Mouse (Mus musculus): ENCODE measurements around the gene Usp33. TPM values are rescaled to one million over a fixed set of nuclear protein-coding genes. Genes with fewer than 3 reads are reported as not detected.

The Usp33 gene
- total RNA-seq (2014; rRNA removed; ENCODE audit: low replicate concordance) (16.6 and 21.7 TPM in 2 replicates), polyA plus RNA-seq (2015; fragmentation: Nextera tagmentation; extraction: Ambion mirVana) (16.4 and 17.2 TPM in 2 replicates)

DNA sequence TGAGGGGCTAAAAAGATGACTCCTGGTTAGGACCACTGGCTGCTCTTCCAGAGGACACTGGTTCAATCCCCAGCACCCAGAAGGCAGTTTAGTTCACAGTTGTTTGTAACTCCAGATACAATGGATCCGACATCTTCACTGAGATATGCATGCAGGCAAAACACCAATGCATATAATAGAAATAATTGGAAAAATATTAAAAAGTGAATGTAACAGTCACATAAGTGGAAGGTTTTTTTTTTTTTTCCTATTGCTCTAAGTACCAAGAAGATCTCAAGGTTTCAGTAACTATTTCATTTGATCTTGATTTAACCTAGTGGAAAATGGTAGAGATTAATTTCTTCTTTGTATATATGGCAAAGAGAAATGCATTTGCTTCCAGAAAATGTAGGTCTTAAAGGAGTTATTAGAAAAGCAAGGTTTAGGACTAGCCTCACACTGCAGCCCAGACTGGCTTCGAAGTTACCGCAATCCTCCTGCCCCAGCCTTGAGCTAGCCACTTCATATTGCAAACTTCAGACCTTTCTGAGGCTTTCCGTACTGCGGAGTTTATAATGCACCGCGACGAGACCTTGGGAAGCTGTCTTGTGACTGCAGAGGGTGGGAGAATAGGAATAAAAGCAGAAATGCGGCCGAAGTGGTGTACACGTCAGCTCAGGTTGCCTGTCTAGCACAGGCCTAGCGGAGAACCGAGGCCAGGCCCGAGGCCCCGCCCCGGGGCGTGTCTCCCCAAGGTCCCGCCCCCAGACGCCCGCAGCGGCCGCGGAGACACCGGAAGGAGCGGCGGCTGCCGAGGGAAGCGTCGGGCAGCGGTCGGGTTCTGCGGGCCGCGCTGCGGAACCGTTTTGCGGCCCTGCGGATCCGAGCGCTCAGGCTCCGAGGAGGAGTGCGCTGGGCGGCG, at the start of gene Usp33:
Gene Usp33, plus strand, starts transcription at position 747 of the 901 bp plus-strand sequence.
- WGBS = 7% methylated on average over 42 of the region's 44 CpGs
- H3K4me1 ChIP-seq (ENCODE audit: control insufficient read depth, insufficient read depth) = peaks cover 9% of the 10 kb centered on the region; the same call in 1 of the 2 replicates

DNA sequence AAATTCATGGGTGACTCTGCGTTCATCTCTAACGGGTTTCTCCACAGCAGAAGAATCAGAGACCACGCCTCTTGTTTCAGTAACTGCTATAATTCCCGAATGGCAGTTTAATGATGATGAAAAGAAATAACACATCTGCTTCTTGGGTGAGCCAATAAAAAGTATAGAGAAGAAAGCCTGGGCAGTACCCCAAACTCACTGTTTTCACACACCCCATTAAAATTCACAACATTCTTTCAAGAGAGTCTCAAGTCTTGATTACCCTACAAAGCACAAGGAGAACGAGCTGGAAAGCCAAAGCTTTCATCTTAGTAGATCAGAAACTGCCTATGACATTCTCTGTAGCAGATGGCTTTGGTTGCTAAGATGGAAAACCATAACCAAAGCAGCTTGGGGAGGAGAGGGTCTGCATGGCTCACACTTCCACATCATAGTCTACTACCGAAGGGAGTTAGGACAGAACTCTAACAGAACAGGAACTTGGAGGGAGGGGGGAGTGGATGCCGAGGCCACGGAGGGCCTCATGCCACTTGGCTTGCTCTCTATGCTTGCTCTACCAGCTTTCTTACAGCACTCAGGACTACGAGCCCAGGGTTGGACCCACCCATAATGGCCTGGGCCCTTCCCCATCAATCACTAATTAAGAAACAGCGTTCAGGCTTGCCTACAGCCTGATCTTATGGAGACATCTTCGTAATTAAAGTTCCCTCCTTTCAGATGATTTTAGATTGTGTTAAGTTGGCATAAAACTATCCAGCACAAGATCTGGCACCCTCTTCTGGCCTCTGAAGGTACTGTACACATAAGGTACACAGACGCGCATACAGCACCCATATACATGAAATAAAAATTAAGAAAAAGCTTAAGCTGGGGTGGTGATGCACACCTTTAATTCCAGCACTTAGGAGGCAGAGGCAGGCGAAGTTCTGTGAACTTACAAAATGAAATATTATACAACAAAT, 45.6 kb upstream of the Usp33 start:
- H3K4me1 ChIP-seq (ENCODE audit: control insufficient read depth, insufficient read depth) = peaks cover under 1% of the 10 kb centered on the region
- TF ChIP-seq CTCF (IDR thresholded peaks at IDR 0.05; ENCODE audit: low read depth) = peak; percentile 28; the same call in 1 of the 2 replicates
- TF ChIP-seq EP300 (IDR thresholded peaks at IDR 0.05; ENCODE audit: low read depth) = no peak
- no peak overlapping the region for H3K4me3 ChIP-seq (ENCODE audit: low read depth, low read length)
- H3K27ac ChIP-seq (ENCODE audit: low read depth) = no peak overlapping the region
- H3K9ac ChIP-seq (replicated peaks; ENCODE audit: low read depth, low read length) = no peak overlapping the region
- H3K9me3 ChIP-seq (replicated peaks; ENCODE audit: control insufficient read depth, low read length) = no peaks in the 10 kb centered on the region
- ATAC-seq (ENCODE audit: insufficient read depth, low read depth) = no peak
- no peak for DNase-seq (ENCODE audit: low spot score)
- no peak overlapping the region for H3K4me2 ChIP-seq (ENCODE audit: low read depth, low read length)
- no peaks in the 10 kb centered on the region for H3K27me3 ChIP-seq (ENCODE audit: control insufficient read depth, insufficient read depth, low read length)
- H3K36me3 ChIP-seq (replicated peaks; ENCODE audit: control insufficient read depth, insufficient read depth, low read length) = peaks cover 12% of the 10 kb centered on the region
- 88% methylated on average over 14 of the region's 14 CpGs for WGBS

More for the DNA sequence above, at the start of gene Usp33:
- Histone ChIP-seq H3K27me3 (ENCODE audit: control insufficient read depth, insufficient read depth, low read length) (no peaks in the 10 kb centered on the region), H3K4me2 (ENCODE audit: low read depth, low read length) (peak within 1 kb of the TSS; percentile 66), H3K9me3 (replicated peaks; ENCODE audit: control insufficient read depth, low read length) (no peaks in the 10 kb centered on the region), H3K27ac (ENCODE audit: low read depth) (peak within 1 kb of the TSS; percentile 86), H3K36me3 (replicated peaks; ENCODE audit: control insufficient read depth, insufficient read depth, low read length) (0 out of 2 replicates have a peak, but pooled peaks cover 5% of the 10 kb centered on the region), H3K9ac (replicated peaks; ENCODE audit: low read depth, low read length) (peak within 1 kb of the TSS; percentile 90), H3K4me3 (ENCODE audit: low read depth, low read length) (peak within 1 kb of the TSS; percentile 61)
- peak; percentile 98 for ATAC-seq (ENCODE audit: insufficient read depth, low read depth)
- DNase-seq (ENCODE audit: low spot score) = peak; percentile 86
- TF ChIP-seq EP300 (IDR thresholded peaks at IDR 0.05; ENCODE audit: low read depth) = no peak
- TF ChIP-seq CTCF (IDR thresholded peaks at IDR 0.05; ENCODE audit: low read depth) = no peak

DNA sequence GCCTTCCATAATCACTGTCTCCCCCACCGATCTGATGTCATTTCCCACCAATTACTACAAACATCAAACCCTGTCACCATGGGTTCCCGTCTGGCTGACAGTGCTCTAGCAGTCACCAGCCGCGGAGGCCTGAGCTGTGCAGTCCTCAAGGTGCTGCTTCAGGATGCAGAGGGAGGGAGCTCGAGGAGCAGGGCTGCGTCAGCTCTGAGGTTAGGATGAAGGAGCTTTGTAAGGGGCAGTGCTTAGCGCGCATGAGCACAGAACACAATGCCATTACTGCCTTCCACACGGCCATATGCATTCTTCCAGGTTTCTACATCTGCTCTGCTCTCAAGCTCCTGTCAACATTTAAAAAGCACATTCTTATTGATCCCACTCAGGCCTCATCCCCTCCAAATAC, 43.3 kb upstream of the Usp33 start:
- H3K27ac ChIP-seq (ENCODE audit: low read depth) = peak overlapping the region; percentile 98
- no peak for DNase-seq (ENCODE audit: low spot score)
- WGBS = 54% methylated on average over 9 of the region's 9 CpGs
- no peak overlapping the region for H3K9ac ChIP-seq (replicated peaks; ENCODE audit: low read depth, low read length)
- H3K4me3 ChIP-seq (ENCODE audit: low read depth, low read length) = no peak overlapping the region
- H3K4me1 ChIP-seq (ENCODE audit: control insufficient read depth, insufficient read depth) = peaks cover 14% of the 10 kb centered on the region
- no peak for ATAC-seq (ENCODE audit: insufficient read depth, low read depth)
- TF ChIP-seq EP300 (IDR thresholded peaks at IDR 0.05; ENCODE audit: low read depth) (no peak), CTCF (IDR thresholded peaks at IDR 0.05; ENCODE audit: low read depth) (no peak)
- no peaks in the 10 kb centered on the region for H3K36me3 ChIP-seq (replicated peaks; ENCODE audit: control insufficient read depth, insufficient read depth, low read length)
- no peaks in the 10 kb centered on the region for H3K9me3 ChIP-seq (replicated peaks; ENCODE audit: control insufficient read depth, low read length)
- no peak overlapping the region for H3K4me2 ChIP-seq (ENCODE audit: low read depth, low read length)
- H3K27me3 ChIP-seq (ENCODE audit: control insufficient read depth, insufficient read depth, low read length) = no peaks in the 10 kb centered on the region

DNA sequence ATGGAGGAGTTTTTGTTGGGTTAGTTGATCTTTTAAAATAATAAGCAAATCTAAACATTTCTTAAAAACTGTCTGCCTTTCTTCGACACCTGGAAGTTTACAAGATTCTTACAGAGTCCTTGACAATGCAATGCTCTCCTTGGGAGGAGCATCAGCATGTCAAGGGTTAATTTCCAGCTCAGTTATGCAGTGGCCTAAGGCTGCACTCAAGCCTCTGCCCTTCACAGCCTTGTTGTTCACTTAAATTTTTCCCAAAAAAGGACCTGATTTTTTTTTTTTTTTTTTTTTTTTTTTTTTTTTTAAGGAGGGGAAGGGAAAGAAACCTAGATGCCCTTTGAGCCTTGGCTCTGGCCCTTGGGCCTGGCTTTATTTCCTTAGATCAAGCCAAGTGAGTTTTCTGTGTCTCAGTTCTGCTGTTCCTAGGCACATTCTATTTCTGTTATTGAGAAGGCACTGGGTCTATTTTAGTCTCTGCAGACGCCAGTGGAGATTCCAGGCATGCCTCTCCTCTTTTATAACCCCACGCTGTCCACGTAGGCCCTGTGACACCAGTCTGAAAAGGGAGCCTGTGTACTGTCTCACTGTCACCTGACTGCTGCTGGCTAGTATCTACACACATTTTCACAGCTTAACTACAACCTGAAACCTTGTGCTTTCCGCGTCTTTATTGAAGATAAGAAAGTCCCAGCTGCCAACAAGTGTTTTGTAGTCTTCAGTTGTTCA, 42.0 kb upstream of the Usp33 start:
- Histone ChIP-seq H3K4me3 (ENCODE audit: low read depth, low read length) (no peak overlapping the region), H3K9ac (replicated peaks; ENCODE audit: low read depth, low read length) (no peak overlapping the region)

More for the DNA sequence above, 42.0 kb upstream of the Usp33 start:
- Histone ChIP-seq H3K4me2 (ENCODE audit: low read depth, low read length) (no peak overlapping the region), H3K4me1 (ENCODE audit: control insufficient read depth, insufficient read depth) (peaks cover 21% of the 10 kb centered on the region), H3K9me3 (replicated peaks; ENCODE audit: control insufficient read depth, low read length) (no peaks in the 10 kb centered on the region), H3K36me3 (replicated peaks; ENCODE audit: control insufficient read depth, insufficient read depth, low read length) (no peaks in the 10 kb centered on the region), H3K27me3 (ENCODE audit: control insufficient read depth, insufficient read depth, low read length) (no peaks in the 10 kb centered on the region), H3K27ac (ENCODE audit: low read depth) (peak overlapping the region; percentile 98)
- 19% methylated on average over 6 of the region's 6 CpGs for WGBS
- peak; percentile 91 for ATAC-seq (ENCODE audit: insufficient read depth, low read depth)
- TF ChIP-seq EP300 (IDR thresholded peaks at IDR 0.05; ENCODE audit: low read depth) (peak; percentile 96), CTCF (IDR thresholded peaks at IDR 0.05; ENCODE audit: low read depth) (no peak)
- peak; percentile 97 for DNase-seq (ENCODE audit: low spot score)

Data from heart, postnatal 0 days (tissue).